Mouse (Mus musculus) midbrain, embryonic 12.5 days (tissue): ENCODE data around the gene Il12rb1. TPM values are rescaled to one million over a fixed set of nuclear protein-coding genes. Genes with fewer than 3 reads are reported as not detected.

Experiments used
- ATAC-seq: fragments of 200-750 bp; cut with Nextera tagmentation; 2 replicates; pipeline ENCODE4 v1.8.0; 2017; ENCODE audit warnings: low read depth, moderate TSS enrichment, moderate library complexity; ENCODE audit not compliant: low FRiP score
- H3K27ac ChIP-seq: fragments of 300-500 bp; sonication (generic); replicated peaks from 2 replicates; pipeline ENCODE4 v1.5.1; 2016; ENCODE audit warnings: mild to moderate bottlenecking
- H3K27me3 ChIP-seq: fragments of 300-500 bp; sonication (generic); 2 replicates; pipeline ENCODE4 v1.6.1; 2016; ENCODE audit warnings: mild to moderate bottlenecking
- H3K36me3 ChIP-seq: fragments of 300-500 bp; sonication (generic); 2 replicates; pipeline ENCODE4 v1.6.1; 2016
- H3K4me1 ChIP-seq: fragments of 300-500 bp; sonication (generic); 2 replicates; pipeline ENCODE4 v1.6.1; 2016
- H3K4me2 ChIP-seq: fragments of 300-500 bp; sonication (generic); replicated peaks from 2 replicates; pipeline ENCODE4 v1.6.1; 2016; ENCODE audit warnings: mild to moderate bottlenecking, moderate library complexity
- H3K4me3 ChIP-seq: fragments of 300-500 bp; sonication (generic); 2 replicates; pipeline ENCODE4 v1.5.1; 2016; ENCODE audit warnings: mild to moderate bottlenecking
- H3K9ac ChIP-seq: fragments of 300-500 bp; sonication (generic); replicated peaks from 2 replicates; pipeline ENCODE4 v1.6.1; 2016; ENCODE audit warnings: mild to moderate bottlenecking, moderate library complexity
- H3K9me3 ChIP-seq: fragments of 300-500 bp; sonication (generic); 2 replicates; pipeline ENCODE4 v1.6.1; 2016; ENCODE audit warnings: mild to moderate bottlenecking
- WGBS: fragments of 180-500 bp; shearing (Covaris S2); methylation state at CpG from one replicate; pipeline ENCODE4 v1.1.7; 2016; 5-methylcytosine and 5-hydroxymethylcytosine counted together
- polyA plus RNA-seq: library from polyadenylated mRNA; unstranded; fragments of >200 nt; fragmentation: Nextera tagmentation; extraction: Ambion mirVana; gene quantifications from 2 replicates; pipeline ENCODE4 v1.2.1, GENCODE M21; 2016

Il12rb1 gene
- polyA plus RNA-seq, 1 experiment from 2014 or later: 0.08 TPM

GRCm38 (mm10) chr8:70767503-70767902 lies 40.7 kb upstream of the Il12rb1 start:
- no peak overlapping the region for H3K27ac ChIP-seq
- WGBS: 70% methylated on average over 6 of the region's 6 CpGs
- peaks cover 39% of the 10 kb centered on the region for H3K27me3 ChIP-seq
- no peaks in the 10 kb centered on the region for H3K9me3 ChIP-seq
- H3K36me3 ChIP-seq: peaks cover 46% of the 10 kb centered on the region
- H3K4me2 ChIP-seq: no peak overlapping the region
- peaks cover 19% of the 10 kb centered on the region for H3K4me1 ChIP-seq
- no peak overlapping the region for H3K9ac ChIP-seq
- ATAC-seq: no peak
- H3K4me3 ChIP-seq: no peak overlapping the region

GRCm38 (mm10) chr8:70768231-70768776 lies 39.9 kb upstream of the Il12rb1 start:
- no peak for ATAC-seq
- Histone ChIP-seq H3K27me3 (peaks cover 39% of the 10 kb centered on the region), H3K4me3 (no peak overlapping the region), H3K27ac (no peak overlapping the region), H3K4me1 (peaks cover 21% of the 10 kb centered on the region), H3K9ac (no peak overlapping the region), H3K36me3 (peaks cover 53% of the 10 kb centered on the region), H3K4me2 (no peak overlapping the region), H3K9me3 (no peaks in the 10 kb centered on the region)
- 95% methylated on average over 32 of the region's 32 CpGs for WGBS

GRCm38 (mm10) chr8:70768956-70769355 lies 39.3 kb upstream of the Il12rb1 start:
- H3K27me3 ChIP-seq: peaks cover 39% of the 10 kb centered on the region
- no peak overlapping the region for H3K4me2 ChIP-seq
- no peak overlapping the region for H3K9ac ChIP-seq
- H3K9me3 ChIP-seq: no peaks in the 10 kb centered on the region
- peak; percentile 1; the same call in 1 of the 2 replicates for ATAC-seq
- peaks cover 59% of the 10 kb centered on the region for H3K36me3 ChIP-seq
- H3K27ac ChIP-seq: no peak overlapping the region
- no peak overlapping the region for H3K4me3 ChIP-seq
- peaks cover 27% of the 10 kb centered on the region for H3K4me1 ChIP-seq
- WGBS: 84% methylated on average over 16 of the region's 16 CpGs

DNA sequence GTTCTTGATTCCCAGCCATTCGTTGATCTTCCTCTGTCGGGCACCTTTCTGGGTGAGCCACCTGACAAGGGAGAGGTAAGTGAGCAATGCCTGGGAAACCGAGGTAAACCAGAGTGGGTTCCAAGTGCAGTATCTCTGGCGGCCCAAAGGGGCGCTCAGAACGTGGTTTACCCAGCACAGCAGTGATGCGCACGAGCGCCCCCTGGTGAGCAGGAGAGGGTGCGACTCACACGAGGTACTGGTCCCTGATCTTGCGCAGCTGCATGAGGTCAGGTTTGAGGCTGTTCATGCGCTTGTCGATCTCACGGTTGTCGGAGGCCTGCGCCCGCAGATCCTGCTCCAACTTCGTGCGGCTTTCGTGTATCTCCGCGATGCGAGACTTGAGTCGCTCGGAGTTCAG lies 38.9 kb upstream of the Il12rb1 start:
- Histone ChIP-seq H3K27ac (no peak overlapping the region), H3K4me2 (peak overlapping the region; percentile 3; the same call in 1 of the 2 replicates), H3K4me1 (peaks cover 31% of the 10 kb centered on the region), H3K36me3 (peaks cover 63% of the 10 kb centered on the region), H3K27me3 (peaks cover 39% of the 10 kb centered on the region), H3K9me3 (no peaks in the 10 kb centered on the region), H3K9ac (no peak overlapping the region; the same call in 1 of the 2 replicates), H3K4me3 (no peak overlapping the region)
- 5% methylated on average over 26 of the region's 26 CpGs for WGBS
- peak; percentile 77 for ATAC-seq

- ATAC-seq: no peak
- Histone ChIP-seq H3K27me3 (peaks cover 37% of the 10 kb centered on the region), H3K27ac (no peak overlapping the region), H3K36me3 (peaks cover 68% of the 10 kb centered on the region), H3K9ac (no peak overlapping the region; the same call in 1 of the 2 replicates), H3K4me3 (no peak overlapping the region), H3K4me1 (peaks cover 36% of the 10 kb centered on the region), H3K9me3 (no peaks in the 10 kb centered on the region), H3K4me2 (no peak overlapping the region)
- WGBS: 76% methylated on average over 12 of the region's 12 CpGs
Measured at GRCm38 (mm10) chr8:70769858-70770257, 38.4 kb upstream of the Il12rb1 start.

- peaks cover 30% of the 10 kb centered on the region for H3K27me3 ChIP-seq
- H3K9ac ChIP-seq: no peak overlapping the region
- no peak overlapping the region for H3K4me2 ChIP-seq
- H3K36me3 ChIP-seq: peaks cover 68% of the 10 kb centered on the region
- H3K9me3 ChIP-seq: no peaks in the 10 kb centered on the region
- no peak overlapping the region for H3K4me3 ChIP-seq
- 96% methylated on average over 13 of the region's 13 CpGs for WGBS
- no peak overlapping the region for H3K27ac ChIP-seq
- peaks cover 40% of the 10 kb centered on the region for H3K4me1 ChIP-seq
- ATAC-seq: no peak
Measured at GRCm38 (mm10) chr8:70770748-70771147, 37.5 kb upstream of the Il12rb1 start.

GRCm38 (mm10) chr8:70771217-70771616 lies 37.0 kb upstream of the Il12rb1 start:
- H3K9ac ChIP-seq: no peak overlapping the region
- no peak overlapping the region for H3K4me2 ChIP-seq
- H3K36me3 ChIP-seq: peaks cover 68% of the 10 kb centered on the region
- ATAC-seq: no peak
- peaks cover 25% of the 10 kb centered on the region for H3K27me3 ChIP-seq
- 91% methylated on average over 7 of the region's 7 CpGs for WGBS
- H3K27ac ChIP-seq: no peak overlapping the region
- H3K9me3 ChIP-seq: no peaks in the 10 kb centered on the region
- H3K4me3 ChIP-seq: no peak overlapping the region
- H3K4me1 ChIP-seq: peaks cover 38% of the 10 kb centered on the region

- H3K9ac ChIP-seq: no peak overlapping the region
- peaks cover 68% of the 10 kb centered on the region for H3K36me3 ChIP-seq
- 95% methylated on average over 13 of the region's 13 CpGs for WGBS
- H3K9me3 ChIP-seq: no peaks in the 10 kb centered on the region
- ATAC-seq: no peak
- peaks cover 29% of the 10 kb centered on the region for H3K4me1 ChIP-seq
- no peak overlapping the region for H3K27ac ChIP-seq
- no peak overlapping the region for H3K4me3 ChIP-seq
- peaks cover 17% of the 10 kb centered on the region for H3K27me3 ChIP-seq
- no peak overlapping the region for H3K4me2 ChIP-seq
Measured at GRCm38 (mm10) chr8:70772075-70772474, 36.2 kb upstream of the Il12rb1 start.

DNA sequence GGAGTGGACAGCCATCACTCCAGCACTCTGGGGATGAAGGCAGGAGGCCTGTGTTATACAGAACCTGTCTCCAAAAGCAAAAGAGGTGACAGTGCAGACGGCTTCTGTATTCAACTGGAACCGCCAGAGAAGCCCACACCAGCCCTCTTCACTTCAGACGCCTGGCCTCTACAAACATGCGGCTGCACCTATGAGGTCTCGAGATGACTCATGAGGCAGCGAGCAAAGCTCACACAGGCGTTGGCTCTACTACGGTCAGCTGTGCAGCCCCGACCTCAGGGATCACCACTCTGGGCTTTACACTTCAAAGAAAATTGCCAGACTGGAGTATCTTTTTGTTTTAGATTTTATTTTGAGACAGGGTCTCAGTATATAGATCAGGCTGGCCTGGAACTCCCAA lies 35.4 kb upstream of the Il12rb1 start:
- Histone ChIP-seq H3K9ac (no peak overlapping the region), H3K27ac (no peak overlapping the region), H3K36me3 (peaks cover 67% of the 10 kb centered on the region), H3K4me1 (peaks cover 34% of the 10 kb centered on the region), H3K27me3 (0 out of 2 replicates have a peak, but pooled peaks cover 9% of the 10 kb centered on the region), H3K9me3 (no peaks in the 10 kb centered on the region), H3K4me3 (no peak overlapping the region), H3K4me2 (no peak overlapping the region)
- no peak for ATAC-seq
- 89% methylated on average over 9 of the region's 9 CpGs for WGBS

DNA sequence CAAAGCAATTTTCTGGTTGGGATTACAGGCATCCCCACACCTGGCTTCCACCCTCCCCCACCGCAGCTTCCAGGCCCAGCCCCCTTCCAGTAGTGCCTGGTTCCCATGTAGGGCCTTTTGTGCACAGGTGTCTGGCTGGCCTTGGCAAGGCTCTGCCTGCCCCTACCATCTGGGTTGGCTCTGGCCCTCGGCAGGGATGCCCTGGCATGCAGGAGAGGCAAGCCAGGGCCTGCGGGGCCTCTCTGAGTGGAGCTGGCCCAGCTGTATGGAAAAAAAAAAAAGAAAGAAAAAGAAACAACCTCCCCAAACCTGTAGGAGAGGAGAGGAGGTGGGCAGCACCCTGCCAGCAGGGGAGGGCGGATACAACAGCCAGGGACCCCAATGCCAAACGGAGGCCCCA lies 34.8 kb upstream of the Il12rb1 start:
- H3K9ac ChIP-seq: 0 out of 2 replicates have a peak overlapping the region, but pooled peaks have one; percentile 20
- peaks cover 38% of the 10 kb centered on the region for H3K4me1 ChIP-seq
- H3K27ac ChIP-seq: no peak overlapping the region
- 0 out of 2 replicates have a peak, but pooled peaks cover 8% of the 10 kb centered on the region for H3K27me3 ChIP-seq
- H3K4me2 ChIP-seq: no peak overlapping the region
- no peak for ATAC-seq
- WGBS: 83% methylated on average over 5 of the region's 5 CpGs
- peaks cover 65% of the 10 kb centered on the region for H3K36me3 ChIP-seq
- no peak overlapping the region for H3K4me3 ChIP-seq
- no peaks in the 10 kb centered on the region for H3K9me3 ChIP-seq

- 84% methylated on average over 9 of the region's 9 CpGs for WGBS
- Histone ChIP-seq H3K27me3 (0 out of 2 replicates have a peak, but pooled peaks cover 8% of the 10 kb centered on the region), H3K9ac (0 out of 2 replicates have a peak overlapping the region, but pooled peaks have one; percentile 43), H3K4me2 (no peak overlapping the region), H3K4me3 (no peak overlapping the region), H3K27ac (no peak overlapping the region), H3K36me3 (peaks cover 64% of the 10 kb centered on the region), H3K4me1 (peaks cover 38% of the 10 kb centered on the region), H3K9me3 (no peaks in the 10 kb centered on the region)
- ATAC-seq: no peak
Measured at GRCm38 (mm10) chr8:70773833-70774232, 34.4 kb upstream of the Il12rb1 start.

- Histone ChIP-seq H3K36me3 (peaks cover 66% of the 10 kb centered on the region), H3K27ac (no peak overlapping the region), H3K9ac (peak overlapping the region; percentile 43), H3K4me3 (no peak overlapping the region), H3K4me2 (0 out of 2 replicates have a peak overlapping the region, but pooled peaks have one; percentile 91), H3K4me1 (peaks cover 38% of the 10 kb centered on the region), H3K27me3 (0 out of 2 replicates have a peak, but pooled peaks cover 8% of the 10 kb centered on the region), H3K9me3 (no peaks in the 10 kb centered on the region)
- ATAC-seq: no peak
- WGBS: 93% methylated on average over 18 of the region's 18 CpGs
Measured at GRCm38 (mm10) chr8:70774740-70775139, 33.5 kb upstream of the Il12rb1 start.
